Mouse (Mus musculus) lung, postnatal 4 days (tissue): ENCODE measurements around the gene Ikbip.

Experiments
- DNase-seq, 2 experiments: peaks; one replicate each; pipeline ENCODE4 v3.0.0; 2021

The Ikbip gene

DNA sequence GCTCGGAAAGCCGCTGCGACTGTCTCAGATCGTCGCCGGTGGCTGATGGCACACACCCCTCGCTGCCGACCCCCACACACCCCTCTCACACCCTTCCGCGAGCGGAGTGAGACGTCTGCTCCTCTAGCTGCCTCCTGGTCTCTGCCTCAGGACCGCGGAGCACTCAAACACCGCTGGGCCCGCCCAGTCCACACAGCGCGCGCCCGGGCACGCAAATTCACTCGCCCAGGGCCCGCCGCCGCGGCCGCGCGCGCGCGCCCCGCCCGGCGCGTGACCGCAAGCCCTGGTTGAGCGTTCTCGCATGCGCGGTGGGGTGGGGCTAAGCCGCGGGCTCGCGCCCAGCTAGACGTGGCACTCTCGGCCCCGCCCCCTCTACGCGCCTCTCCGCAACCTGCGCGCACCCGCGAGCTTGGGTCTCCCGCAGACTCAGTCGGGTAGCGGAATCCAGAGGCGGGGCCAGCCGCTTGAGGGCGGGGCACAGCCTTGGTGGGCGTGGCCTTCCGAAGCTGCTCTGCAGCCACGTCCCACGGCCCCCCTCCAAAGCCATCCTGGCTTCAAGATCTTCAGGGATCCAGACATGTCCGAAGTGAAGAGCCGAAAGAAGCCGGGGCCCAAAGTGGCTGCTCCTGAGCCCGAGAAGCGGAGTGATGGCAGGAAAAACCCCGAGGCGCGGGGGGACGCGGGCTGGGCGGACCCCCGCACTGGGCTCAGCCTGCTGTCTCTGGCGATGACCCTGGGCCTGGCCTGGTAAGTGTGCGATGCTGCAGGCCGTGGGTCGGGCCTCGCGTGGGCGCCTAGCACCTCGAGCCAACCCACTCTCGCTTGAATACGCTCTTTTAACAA is at the start of gene Ikbip, which contains the start of gene Apaf1:
TSS of gene Ikbip (plus strand) at position 391 of the 843 bp plus-strand sequence.
TSS of gene Apaf1 (minus strand) at position 221 of the 843 bp plus-strand sequence.
- DNase-seq: peak; percentile 100

DNA sequence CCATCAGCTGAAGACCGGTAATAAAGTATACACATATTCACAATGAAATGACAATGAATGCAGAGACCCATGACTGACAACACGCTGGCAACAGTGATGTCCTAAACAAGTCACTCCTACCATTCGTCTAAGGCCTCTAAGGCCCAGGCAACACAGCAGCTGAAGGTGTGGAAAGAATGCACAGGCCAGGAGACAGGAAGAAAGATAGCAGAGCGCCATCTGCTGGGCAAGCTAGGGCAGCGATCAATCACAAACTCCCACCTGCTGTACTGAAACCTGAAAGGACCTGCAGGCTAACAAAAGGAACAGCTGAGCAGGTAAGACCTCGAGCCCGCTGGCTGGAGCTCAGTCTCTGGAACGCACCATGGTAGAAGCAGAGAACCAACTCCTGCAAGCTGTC is 48.8 kb upstream of the Ikbip start:
- DNase-seq: peak; percentile 41 to 65

DNA sequence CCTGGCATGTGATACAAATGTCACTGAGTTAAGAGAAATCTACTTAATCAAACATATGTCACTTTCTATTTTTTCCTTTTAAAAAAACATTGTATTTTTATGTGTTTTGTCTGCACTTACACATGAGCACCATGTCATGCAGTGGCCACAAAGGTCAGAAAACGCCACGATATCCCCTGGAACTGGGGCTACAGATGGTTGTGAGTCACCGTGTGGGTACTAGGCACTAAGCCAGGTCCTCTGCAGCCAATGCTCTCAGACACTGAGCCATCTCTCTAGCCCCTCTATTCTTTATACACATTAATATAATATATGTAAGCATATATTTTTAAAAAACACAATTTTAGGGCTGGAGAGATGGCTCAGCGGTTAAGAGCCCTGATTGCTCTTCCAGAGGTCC is 33.0 kb upstream of the Ikbip start:
- DNase-seq: no peak

DNA sequence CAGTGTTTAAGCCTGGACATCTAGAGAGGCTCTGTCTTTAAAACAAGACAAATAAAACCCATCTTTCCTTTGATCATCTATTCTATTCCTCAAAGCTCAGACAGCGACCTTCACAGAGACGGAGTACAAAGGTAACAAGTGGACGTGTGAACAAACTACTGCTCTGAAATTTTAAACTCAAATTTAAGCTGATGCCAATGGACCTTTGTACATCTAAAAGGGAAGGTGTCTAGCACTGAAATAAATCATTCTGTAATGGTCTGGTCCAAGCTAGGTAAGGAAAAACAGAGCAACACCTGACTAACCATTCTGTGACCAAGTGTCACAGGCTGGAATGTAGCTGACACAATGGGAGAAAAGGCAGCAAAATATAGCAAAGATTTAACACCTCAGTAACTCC is 31.6 kb upstream of the Ikbip start:
- no peak for DNase-seq

DNA sequence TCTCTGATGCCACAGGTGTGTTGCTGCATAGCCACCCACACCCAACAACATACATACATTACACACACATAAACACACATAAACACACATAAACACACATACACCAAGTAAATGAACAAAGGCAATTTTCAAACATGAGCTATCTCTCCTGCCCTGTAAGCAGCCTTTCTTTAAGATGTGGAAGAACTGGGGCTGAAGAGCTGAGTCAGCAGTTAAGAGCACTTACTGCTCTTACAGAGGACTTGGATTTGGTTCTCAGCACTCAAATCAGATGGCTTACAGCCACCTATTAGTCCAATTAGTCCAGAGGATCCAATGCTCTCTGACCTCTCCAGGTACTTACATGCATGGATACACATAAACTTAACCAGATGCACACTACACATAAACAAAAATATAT is 30.0 kb upstream of the Ikbip start:
- DNase-seq: no peak

DNA sequence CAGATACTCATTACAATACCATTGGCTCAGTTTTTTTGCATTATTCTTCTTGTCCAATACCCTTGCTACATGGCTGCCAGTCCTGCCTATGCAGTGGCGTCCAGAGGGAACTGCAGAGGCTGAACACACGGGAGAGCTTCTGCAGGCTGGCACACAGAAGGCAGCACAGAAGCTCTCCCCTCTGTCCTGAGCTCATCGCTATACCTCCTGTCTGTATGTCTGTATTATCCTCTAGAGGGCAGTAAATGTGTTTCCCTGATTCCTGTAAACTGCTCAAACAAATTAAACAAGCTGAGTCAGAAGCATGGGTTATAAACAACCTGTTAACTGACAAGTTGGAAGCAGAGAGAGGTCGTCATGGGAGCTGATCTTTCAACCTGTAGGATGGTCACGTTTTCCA is 22.0 kb upstream of the Ikbip start:
- no peak for DNase-seq

DNA sequence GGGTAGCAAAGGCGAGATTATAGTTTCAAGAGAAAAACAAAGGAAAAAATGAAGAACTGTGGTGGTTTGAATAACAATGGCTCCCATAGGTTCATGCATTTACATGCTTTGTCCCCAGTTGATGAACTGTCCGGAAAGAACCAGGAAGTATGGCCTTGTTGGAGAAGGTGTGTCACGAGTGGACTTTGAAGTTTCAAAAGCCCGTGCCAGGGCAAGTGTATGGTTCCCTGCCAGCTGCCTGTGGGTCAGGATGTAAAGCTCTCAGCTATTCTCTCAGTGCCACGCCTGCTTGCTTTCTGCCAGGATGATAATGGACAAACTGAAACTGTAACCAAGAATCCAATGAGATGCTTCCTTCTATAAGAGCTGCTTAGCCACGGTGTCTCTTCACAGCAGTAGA is 20.4 kb upstream of the Ikbip start:
- no peak for DNase-seq

DNA sequence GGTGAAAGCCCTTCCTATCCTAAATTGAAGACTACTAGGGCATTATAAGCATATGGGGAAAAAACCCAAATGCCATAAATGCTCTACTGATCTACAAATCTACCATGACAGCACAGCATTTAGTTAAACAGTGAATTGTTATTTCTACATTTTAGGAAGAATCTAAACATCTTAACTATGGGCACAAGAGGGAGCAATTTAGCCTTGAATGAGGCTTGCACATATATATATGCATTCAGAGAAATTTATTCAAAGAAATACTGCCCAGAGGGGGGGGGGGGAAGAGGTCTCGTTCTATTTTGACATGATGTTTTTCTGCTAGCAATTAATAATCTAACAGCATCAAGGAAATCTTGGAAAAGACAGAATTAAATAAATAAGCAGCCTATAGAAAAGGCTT is 11.0 kb upstream of the Ikbip start:
- no peak for DNase-seq

DNA sequence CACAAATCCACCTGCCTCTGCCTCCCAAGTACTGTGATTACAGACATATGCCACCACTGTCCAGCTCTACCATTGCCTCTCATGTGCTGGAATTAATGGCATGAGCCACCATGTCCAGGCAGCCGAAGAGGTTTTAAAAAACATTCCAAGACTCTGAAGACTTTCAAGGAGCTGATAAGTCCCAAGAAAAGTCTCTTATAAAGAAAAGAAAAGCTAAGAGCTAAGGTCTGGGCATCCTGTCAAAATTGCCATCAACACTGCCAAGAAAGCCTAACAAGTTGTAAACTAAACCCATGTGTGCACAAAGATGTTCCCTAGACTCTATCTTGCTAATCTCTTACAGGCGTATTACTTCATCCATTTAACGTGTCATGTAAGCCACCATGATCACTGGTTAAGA is 9.4 kb upstream of the Ikbip start:
- DNase-seq: peak in 1 of 2 experiments; percentile 9

DNA sequence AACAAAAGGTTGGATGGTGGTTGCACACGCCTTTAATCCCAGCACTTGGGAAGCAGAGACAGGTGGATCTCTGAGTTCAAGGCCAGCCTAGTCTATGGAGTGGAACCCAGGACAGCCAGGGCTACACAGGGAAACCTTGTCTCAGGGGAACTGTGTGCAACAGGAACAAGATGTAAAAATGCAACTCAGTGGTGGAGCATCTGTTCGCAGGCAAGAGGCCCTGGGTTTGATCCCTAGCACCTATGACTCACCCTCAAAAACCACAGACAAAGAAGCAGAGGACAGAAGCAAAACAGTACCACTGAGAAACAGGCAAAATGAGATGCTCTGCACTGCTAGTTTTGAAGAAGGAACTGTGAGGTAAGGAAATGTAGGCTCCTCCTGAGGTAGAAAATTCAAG is 6.1 kb upstream of the Ikbip start:
- no peak for DNase-seq

DNA sequence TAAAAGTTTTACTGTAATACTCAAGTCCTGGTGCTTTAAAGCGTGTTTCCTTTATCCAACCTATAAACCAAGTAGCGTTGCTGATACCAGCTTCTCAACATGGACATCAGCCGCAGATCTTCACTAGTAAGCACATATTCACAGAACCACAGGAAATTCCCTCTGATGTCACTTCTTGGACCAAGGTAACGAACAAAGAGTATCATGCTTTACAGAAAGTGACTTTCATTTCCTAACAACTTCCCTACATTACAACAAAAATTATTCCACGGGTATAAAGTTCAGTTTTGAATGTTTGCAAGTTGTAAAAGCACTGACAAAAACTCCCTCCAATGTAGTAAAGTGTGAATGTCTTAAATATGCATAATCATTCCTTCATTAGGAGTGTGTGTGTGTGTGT is 2.2 kb upstream of the Ikbip start:
- no peak for DNase-seq

DNA sequence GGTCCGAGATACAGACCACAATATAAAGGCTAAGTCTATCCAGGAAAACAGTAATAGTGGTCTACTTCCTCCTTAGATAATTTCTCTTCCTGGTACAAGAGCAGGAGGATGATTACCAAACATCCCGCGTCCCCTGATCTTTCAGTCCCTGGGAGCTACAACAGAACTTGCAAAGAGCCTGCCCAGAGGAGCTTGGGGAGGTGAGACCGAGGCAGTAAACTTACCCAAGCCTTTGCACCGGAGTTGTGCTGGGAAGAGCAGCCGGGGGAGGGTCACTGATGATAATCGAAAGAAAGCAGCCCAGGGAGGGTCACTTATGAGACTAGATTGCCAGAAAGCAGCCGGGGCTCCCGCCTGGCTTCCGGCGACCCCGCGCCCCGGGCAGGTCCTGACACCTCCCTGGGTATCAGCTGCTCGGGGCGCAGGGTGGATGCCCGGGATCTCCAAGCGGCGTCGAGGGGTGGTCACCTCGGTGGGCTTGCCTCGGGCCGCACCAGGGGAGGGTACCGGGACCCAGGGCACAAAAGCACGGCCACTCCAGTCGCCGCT is 707 bp upstream of the Ikbip start:
- no peak for DNase-seq

DNA sequence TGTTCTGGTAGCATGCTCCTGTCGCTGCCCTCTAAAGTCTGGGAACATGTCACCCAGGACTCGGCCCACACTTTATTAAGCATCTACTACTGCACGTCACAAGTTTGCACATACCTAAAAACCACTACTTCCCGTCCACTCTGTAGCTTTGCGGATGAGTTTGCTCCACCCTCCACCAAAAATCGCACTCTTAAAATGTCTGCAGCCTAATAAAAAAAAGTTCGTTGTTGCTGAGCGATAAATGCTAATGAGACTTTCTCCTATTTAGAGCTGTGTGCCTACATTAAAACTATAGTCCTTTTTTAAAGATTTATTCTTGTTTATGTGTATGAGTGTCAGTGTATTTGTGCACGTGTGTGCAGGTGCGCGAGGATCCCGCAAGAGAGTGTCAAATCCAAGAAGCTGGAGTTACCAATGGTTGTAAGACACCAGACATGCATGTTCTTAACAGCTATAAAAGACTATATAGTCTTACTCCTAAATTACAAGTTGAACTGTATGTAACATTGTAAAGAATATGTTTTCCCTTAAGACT is 720 bp downstream of the Ikbip start:
- no peak for DNase-seq

DNA sequence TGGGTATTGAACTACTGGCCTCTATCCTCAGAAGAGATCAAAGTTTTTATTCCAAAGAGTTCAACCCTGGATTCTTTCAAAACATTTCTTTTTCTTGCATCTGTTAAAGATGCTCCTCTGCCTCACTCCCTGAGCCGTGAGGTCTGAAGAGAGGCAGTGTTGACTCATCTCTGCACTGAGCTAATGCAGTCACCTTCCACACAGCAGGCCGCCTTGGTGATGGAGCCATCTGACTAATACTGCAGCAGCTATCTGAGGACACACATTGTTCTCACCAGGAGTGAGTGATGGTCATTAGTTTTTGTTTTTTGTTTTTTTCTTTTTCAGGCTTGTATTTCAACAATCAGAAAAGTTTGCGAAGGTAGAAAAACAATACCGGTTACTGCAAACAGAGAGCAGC is 10.1 kb downstream of the Ikbip start:
- DNase-seq: no peak

DNA sequence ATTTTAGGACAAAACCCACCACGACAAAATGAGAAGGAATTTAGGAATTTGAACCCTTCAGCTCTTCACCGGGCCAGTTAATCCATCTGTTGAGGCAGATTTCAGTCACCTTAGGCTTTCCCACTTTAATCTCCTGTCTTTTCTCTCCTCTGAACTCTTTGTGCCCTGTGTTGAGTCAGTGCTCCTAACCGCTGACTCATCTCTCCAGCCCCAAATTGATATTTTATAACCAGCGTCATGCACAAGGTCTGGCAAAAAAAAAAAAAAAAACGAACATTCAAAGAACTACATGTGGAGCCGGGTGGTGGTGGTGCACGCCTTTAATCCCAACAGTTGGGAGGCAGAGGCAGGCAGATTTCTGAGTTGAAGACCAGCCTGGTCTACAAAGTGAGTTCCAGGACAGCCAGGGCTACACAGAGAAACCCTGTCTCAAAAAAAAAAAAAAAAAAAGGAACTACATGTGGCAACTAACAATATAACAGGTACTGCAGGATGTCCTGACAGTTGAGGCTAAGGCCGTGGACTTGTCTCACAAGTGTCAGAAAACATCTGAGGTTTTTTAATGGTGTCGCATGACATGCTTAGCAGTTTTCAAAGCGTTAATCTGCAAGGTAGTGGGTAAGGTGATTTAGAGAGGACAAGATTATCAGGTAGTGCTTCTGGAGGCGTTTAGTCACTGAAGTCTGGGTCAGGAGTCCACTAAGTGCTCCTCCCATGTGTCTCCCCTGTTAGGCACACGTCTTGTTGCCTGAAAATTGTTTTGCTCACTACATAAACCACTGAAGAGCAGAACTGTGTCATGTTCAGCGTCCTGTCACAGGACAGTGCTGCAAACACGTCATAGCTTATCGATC is 11.7 kb downstream of the Ikbip start:
- no peak for DNase-seq

DNA sequence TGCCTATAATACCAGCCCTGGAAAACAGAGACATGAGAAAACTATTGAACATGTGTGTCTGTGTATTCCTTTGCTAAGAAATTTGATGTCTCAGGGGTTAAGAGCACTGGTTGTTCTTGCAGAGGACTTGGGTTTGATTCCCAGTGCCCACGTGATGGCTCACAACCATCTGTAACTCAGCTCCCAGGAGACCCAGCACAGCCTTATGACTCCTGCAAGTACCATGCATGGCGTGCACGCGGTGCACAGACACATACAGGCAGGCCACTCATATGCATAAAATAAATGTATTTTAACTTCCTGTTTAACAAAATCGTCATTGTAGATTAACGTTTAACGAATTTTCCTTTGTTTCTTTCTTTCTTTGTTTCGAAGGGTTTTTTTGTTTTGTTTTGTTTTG is 15.3 kb downstream of the Ikbip start:
- DNase-seq: no peak

DNA sequence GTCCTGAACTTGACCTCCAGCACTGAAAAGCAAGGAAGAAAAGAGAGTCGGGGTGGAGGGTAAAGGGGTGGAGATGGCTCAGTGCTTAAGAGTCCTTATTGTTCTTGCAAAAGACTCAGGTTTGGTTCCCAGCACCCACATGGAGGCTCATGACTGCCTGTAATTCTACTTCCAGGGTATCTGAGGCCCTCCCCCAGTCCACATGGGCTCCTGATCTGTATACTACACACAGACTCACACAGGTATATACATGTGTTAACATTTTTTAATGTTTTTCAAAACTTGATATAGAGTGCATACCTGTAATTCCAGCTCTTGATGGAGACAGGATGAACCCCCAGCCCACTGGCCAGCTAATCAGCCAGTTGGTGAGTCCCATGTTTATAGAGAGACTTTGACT is 17.4 kb downstream of the Ikbip start:
- no peak for DNase-seq

DNA sequence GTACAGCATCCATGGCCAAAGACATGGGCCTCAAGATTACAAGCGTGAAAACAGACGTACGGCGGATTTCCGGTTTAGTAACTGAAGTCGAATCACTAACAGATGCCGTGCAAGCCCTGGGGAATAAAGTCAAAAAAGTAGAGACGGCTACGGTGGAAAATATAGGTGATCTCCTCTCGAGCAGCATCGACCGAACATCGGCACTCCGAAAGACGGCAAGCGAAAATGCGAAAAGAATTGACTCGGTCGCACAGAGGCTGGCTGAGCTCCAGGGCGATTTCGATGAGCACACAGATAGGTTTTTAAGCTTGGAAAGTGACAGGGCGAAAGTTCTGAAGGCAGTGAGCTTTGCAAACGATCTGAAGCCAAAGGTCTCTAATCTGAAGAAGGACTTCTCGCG is 19.2 kb downstream of the Ikbip start:
- no peak for DNase-seq

DNA sequence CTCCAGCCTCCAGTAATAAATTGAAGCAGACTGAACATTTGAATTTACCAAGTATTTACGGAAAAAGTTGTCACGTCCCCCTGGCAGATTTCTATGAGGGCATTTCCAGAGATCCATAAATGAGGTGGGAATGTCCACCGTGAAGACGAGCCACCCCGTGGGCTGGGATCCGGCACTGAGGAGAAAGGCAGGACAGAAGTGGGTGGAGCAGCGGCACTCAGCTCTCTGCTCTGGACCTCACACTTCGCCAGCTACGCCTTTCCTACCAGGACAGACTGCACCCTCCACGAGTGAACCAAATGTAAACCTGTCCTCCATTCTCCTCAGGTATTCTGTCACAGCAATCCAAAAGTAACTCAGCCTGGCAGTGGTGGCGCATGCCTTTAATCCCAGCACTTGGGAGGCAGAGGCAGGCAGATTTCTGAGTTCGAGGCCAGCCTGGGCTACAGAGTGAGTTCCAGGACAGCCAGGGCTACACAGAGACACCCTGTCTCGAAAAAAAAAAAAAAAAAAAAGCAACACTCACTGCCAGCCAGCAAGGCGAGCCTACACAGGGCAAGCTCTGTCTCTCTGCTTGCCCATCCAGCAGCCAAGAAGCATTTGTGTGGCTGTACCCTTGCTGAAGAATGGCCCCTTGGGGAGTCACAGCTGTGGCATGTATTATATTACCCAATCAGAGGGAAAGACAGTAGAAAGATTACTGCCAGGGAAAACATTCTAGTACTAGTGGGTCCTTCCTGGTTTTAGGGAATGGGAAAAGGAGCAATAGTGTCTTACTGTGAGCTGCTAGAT is 20.3 kb downstream of the Ikbip start:
- DNase-seq: no peak

DNA sequence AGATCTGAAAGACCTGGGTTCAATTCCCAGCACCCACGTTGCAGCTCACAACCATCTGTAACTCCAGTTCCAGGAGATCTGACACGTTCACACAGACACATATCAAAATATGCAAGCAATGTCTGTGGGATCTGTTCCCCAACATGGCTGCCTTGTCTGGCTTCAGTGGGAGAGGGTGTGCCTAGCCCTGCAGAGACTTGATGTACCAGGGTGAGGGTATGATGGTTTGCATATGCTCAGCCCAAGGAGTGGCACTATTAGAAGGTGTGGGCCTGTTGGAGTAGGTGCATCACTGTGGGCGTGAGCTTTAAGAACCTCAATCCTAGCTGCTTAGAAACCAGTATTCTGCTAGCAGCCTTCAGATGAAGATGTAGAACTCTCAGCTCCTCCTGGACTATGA is 23.2 kb downstream of the Ikbip start:
- DNase-seq: no peak

DNA sequence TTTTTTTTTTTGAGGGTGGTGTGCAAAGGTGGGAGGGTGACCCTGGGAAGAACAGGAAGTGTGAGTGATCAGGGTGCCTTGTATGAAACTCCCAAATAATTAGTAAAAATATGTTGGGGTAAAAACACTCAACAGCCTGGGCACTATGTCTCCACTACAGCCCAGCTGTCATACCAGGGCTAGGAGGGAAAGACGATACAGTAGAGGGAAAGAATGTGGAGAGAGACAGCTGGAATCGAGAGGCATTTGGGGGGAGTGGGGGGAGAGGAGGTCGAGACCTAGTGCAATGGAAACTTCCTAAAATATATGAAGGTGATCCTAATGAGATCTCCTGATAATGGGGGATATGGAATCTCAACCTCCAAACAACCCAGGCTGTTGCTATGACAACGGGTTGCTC is 27.1 kb downstream of the Ikbip start:
- DNase-seq: no peak

DNA sequence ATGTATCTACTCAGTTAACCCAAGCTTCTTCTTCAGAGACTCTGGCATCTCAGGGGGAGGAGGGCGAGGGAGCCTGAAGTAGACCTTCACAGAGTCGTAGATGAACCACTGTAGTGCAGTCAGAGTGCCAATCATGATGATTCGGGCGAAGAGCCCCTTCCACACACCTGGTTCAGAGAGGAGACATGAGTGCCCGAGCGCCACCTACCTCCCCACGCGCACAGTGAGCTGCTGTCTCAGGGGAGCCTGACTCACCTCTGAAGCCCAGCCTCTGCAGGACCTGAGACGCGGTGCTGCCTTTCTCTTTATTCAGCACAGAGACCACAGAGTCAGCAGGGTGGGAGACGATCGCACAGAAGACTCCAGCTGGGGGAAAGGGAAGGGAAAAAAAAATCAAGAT is 34.2 kb downstream of the Ikbip start:
- no peak for DNase-seq

DNA sequence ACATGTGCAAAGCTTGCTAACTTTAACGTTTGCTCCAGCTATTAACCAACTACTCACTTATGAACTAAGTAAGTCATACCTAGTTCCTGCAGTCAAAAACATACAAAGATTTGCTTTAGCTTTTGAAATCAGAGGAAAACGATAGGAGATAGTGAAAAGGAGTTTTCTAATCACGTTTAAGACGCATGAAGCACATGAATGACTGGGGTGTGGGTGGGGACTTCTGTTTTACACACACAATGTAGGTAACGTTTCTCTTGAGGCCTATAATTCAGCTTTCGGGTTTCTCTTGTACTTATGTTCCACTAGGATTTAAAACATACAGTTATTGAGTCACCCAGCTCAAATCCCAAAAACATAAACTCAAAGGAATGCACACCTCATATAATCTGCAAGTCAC is 39.9 kb downstream of the Ikbip start:
- DNase-seq: no peak
